Mouse (Mus musculus) brain, embryonic 14.5 days (tissue): ENCODE measurements around the gene Wdr77. TPM values are rescaled to one million over a fixed set of nuclear protein-coding genes. Genes with fewer than 3 reads are reported as not detected.
"Not testable (repeated sequence)": the region's sequence is repeated elsewhere in the genome, so short reads cannot be mapped to it uniquely, and the experiment has no call there.

Experiments
- DNase-seq: peaks from one replicate; pipeline ENCODE4 v3.0.0-alpha.2; 2011; ENCODE audit warnings: low read depth
- CTCF ChIP-seq: fragments of 200-500 bp; IDR thresholded peaks from 2 replicates; pipeline ENCODE4 v1.5.1; 2012; ENCODE audit warnings: inconsistent platforms, mild to moderate bottlenecking, moderate library complexity, borderline replicate concordance; ENCODE audit not compliant: insufficient read depth, insufficient read length; ENCODE audit errors: extremely low read depth
- POLR2A ChIP-seq: fragments of 200-500 bp; IDR thresholded peaks from 2 replicates; pipeline ENCODE4 v1.6.1; 2012; ENCODE audit warnings: mild to moderate bottlenecking, inconsistent platforms, borderline replicate concordance; ENCODE audit not compliant: poor library complexity, insufficient read depth, insufficient read length, severe bottlenecking; ENCODE audit errors: extremely low read depth
- polyA plus RNA-seq: library from polyadenylated mRNA; depleted of rRNA; stranded (reverse); fragments of >200 nt; gene quantifications from 2 replicates; pipeline ENCODE4 v1.2.3, GENCODE M21; 2012; rRNA removed

Wdr77 gene
- 61.6 and 79.6 TPM in 2 replicates for polyA plus RNA-seq

DNA sequence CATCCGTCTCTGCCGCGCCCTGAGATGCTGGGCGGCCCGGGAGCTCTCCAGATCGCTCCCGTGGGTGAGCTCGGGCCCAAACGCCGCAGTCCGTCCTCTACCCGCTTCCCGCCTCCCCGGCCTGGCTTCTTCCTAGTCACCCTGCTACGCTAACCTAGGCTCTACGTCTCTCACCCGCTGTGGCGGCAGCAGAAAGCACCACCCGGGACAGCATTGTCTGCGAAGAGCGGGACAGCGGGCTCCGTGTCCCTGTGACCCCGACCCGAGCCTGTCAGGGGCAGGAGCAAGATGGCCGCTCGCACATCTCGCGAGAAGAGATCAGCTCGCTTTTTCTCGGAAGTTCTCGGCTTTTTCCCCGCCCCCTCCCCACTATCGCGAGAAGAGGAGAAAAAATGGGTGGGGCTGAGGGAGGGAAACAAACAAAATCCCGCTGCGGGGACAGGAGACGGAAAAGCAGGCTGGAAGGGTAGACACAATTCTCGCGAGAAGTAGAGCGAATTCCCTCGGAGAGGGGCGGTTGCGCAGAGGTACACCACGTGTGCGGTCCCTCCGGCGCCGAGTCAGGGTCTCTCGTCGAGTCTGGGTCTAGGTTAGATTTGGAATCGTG is at the start of gene Wdr77:
Gene Wdr77, plus strand, starts transcription at position 396 of the 607 bp plus-strand sequence.
- peak; percentile 100 for DNase-seq
- TF ChIP-seq CTCF, result no peak
- TF ChIP-seq POLR2A, result peak; percentile 60; the same call in 1 of the 2 replicates

- DNase-seq, result no peak
- TF ChIP-seq POLR2A (no peak), CTCF (no peak)
Measured at GRCm38 (mm10) chr3:105910519-105911190, 48.5 kb upstream of the Wdr77 start.

DNA sequence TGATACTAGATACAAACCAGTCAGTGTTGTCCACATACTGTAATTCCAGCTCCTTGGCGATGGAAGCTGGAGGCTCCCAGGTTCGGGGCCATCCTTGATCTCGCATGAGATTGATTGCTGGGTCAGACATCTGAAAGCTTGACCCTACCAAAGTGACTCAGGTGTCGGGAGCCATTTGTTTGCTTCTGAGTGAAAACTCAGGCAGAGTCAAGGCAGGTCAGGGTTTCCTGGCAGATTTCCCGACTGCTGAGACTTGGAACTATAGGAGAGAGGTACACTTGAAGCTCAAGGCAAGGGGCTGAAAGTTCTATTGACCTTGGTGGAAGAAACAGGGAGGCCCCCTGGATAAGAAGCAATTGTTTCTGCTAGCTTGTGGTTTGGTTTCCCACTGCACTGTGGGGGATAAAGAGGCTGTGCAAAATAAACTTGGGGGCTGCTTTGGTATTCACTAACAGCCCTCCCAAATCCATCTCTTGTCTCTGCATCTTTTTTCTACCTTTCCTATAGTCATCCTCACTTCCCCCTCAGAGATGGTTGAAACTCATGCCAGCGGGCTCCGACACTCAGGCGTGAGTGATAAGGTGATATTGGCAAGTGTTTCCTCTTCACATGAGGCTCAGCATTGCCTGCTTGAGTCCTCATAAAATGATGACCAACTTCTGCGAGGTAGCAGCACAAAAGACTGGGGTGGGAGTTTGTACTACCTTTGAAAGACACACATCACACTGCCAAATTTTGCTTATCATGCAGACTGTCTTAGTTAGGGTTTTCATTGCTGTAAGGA is 46.9 kb upstream of the Wdr77 start:
- DNase-seq, result no peak
- TF ChIP-seq CTCF (no peak), POLR2A (no peak)

- TF ChIP-seq POLR2A (no peak), CTCF (no peak)
- no peak for DNase-seq
Measured at GRCm38 (mm10) chr3:105913839-105914681, 45.1 kb upstream of the Wdr77 start.

DNA sequence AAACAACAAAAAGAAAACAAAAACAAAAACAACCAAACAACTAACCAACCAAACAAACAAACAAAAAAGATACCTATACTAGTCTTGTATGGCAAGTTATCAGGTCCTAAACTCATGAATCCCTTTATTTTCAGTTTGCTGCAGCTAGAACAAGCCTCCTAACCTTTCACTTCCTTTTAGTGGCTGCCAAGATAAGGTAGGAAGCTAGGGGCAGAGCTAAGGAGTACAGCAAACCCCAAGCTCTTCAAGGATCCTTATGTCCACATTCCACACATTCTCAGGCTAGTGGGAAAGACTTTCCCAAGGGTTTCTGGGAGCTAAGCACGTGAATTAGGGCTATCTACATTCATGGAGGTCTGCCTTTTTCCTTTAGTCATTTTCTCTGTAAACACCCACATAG is 43.9 kb upstream of the Wdr77 start:
- DNase-seq, result no peak
- TF ChIP-seq POLR2A, result no peak
- TF ChIP-seq CTCF, result no peak

- DNase-seq, result not testable (repeated sequence)
Measured at GRCm38 (mm10) chr3:105916455-105916854, 42.7 kb upstream of the Wdr77 start.

- TF ChIP-seq POLR2A (no peak), CTCF (no peak)
- no peak for DNase-seq
Measured at GRCm38 (mm10) chr3:105917656-105918354, 41.4 kb upstream of the Wdr77 start.

DNA sequence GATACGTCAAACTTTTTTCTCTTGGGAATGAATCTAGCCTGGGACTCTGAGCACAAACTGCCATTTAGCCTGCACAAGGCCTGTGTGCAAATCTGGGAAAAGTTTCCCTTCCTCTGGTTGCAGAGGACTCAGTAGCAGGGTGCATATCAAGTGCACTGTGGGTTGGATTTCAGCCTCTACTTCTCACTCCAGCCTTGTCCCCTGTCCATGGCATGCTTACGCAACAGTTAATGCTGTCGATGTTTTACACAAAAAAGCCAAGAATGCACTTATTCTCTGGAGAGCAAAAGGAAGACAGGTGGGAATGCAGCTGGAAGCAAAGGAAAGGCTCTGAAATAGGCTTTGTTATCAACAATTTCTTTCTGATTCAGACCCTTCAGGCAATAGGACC is 40.8 kb upstream of the Wdr77 start:
- DNase-seq, result no peak
- TF ChIP-seq CTCF (no peak), POLR2A (no peak)

GRCm38 (mm10) chr3:105920743-105921142 is 38.4 kb upstream of the Wdr77 start:
- not testable (repeated sequence) for DNase-seq

GRCm38 (mm10) chr3:105921959-105922358 is 37.2 kb upstream of the Wdr77 start:
- TF ChIP-seq CTCF, result no peak
- no peak for DNase-seq

DNA sequence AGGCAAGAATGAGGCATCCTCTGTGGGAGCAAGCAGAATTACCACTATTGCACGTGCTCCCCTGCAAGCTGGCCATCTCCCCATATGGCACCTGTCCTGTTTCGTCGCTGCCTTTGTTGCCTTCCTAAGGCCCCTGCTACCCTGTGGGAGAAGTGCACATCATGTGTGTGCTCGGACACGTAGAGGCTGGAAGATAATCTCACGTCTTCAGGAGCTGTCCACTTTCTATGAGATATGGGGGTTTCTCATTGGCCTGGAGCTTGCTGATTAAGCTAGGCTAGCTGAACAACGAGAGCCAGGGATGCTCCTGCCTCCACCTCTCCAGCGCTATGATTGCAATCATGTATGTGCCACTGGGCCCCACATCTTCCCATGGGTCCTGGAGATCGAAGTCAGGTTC is 34.6 kb upstream of the Wdr77 start:
- TF ChIP-seq POLR2A (no peak), CTCF (no peak)

More for the DNA sequence above, 34.6 kb upstream of the Wdr77 start:
- DNase-seq, result no peak
